Mouse (Mus musculus) stomach, embryonic 16.5 days (tissue): ENCODE data around the gene Plpp2. TPM values are rescaled to one million over a fixed set of nuclear protein-coding genes. Genes with fewer than 3 reads are reported as not detected.

ENCODE experiments used
- ATAC-seq: fragments of 200-750 bp; cut with Nextera tagmentation; 2 replicates; pipeline ENCODE4 v1.8.0; 2017; ENCODE audit warnings: moderate number of reproducible peaks, moderate TSS enrichment; ENCODE audit not compliant: insufficient read depth, low FRiP score
- H3K27ac ChIP-seq: fragments of 300-500 bp; sonication (generic); 2 replicates; pipeline ENCODE4 v1.5.1; 2014; ENCODE audit warnings: low read length
- H3K27me3 ChIP-seq: fragments of 300-500 bp; sonication (generic); 2 replicates; pipeline ENCODE4 v1.6.1; 2014; ENCODE audit warnings: low read length, control low read depth, mixed read lengths; ENCODE audit not compliant: control insufficient read depth, insufficient read depth
- H3K36me3 ChIP-seq: fragments of 300-500 bp; sonication (generic); 2 replicates; pipeline ENCODE4 v1.6.1; 2014; ENCODE audit warnings: low read length; ENCODE audit not compliant: control insufficient read depth, insufficient read depth
- H3K4me1 ChIP-seq: fragments of 300-500 bp; sonication (generic); 2 replicates; pipeline ENCODE4 v1.6.1; 2014; ENCODE audit warnings: low read length, control low read depth, mixed read lengths; ENCODE audit not compliant: control insufficient read depth, insufficient read depth
- H3K4me2 ChIP-seq: fragments of 300-500 bp; sonication (generic); 2 replicates; pipeline ENCODE4 v1.6.1; 2014; ENCODE audit warnings: low read depth, low read length, mixed read lengths
- H3K4me3 ChIP-seq: fragments of 300-500 bp; sonication (generic); replicated peaks from 2 replicates; pipeline ENCODE4 v1.5.1; 2014; ENCODE audit warnings: mild to moderate bottlenecking, low read length
- H3K9ac ChIP-seq: fragments of 300-500 bp; sonication (generic); 2 replicates; pipeline ENCODE4 v1.6.1; 2014; ENCODE audit warnings: low read length
- H3K9me3 ChIP-seq: fragments of 300-500 bp; sonication (generic); replicated peaks from 2 replicates; pipeline ENCODE4 v1.6.1; 2016; ENCODE audit warnings: low read length, control low read depth; ENCODE audit not compliant: control insufficient read depth
- WGBS: fragments of 180-500 bp; shearing (Covaris S2); extraction: QIAGEN DNeasy Blood & Tissue Kit; methylation state at CpG from one replicate; pipeline ENCODE4 v1.1.7; 2014; 5-methylcytosine and 5-hydroxymethylcytosine counted together
- microRNA-seq: library from miRNA; unstranded; fragments of <30 nt; microRNA quantifications from one replicate; pipeline ENCODE4, GENCODE M21; 2016
- polyA plus RNA-seq: library from polyadenylated mRNA; unstranded; fragments of >200 nt; fragmentation: Nextera tagmentation; extraction: Ambion mirVana; gene quantifications from 2 replicates; pipeline ENCODE4 v1.2.1, GENCODE M21; 2015

Plpp2 gene
- polyA plus RNA-seq, 1 experiment from 2014 or later, result 69.9 TPM

GRCm38 (mm10) chr10:79495886-79496285 lies 37.7 kb downstream of the Plpp2 start:
- no peak overlapping the region for H3K4me2 ChIP-seq
- no peaks in the 10 kb centered on the region for H3K27me3 ChIP-seq
- H3K4me1 ChIP-seq, result no peaks in the 10 kb centered on the region
- no peak overlapping the region for H3K27ac ChIP-seq
- no peaks in the 10 kb centered on the region for H3K36me3 ChIP-seq
- 65% methylated on average over 3 of the region's 3 CpGs for WGBS
- ATAC-seq, result no peak
- H3K9ac ChIP-seq, result no peak overlapping the region
- H3K4me3 ChIP-seq, result no peak overlapping the region
- no peaks in the 10 kb centered on the region for H3K9me3 ChIP-seq

Small RNAs within 50 kb of the gene (microRNA-seq; reads per million reads assigned to microRNA genes)
- not detected for gene Mir6909

Other genes starting within 250 kb of the Plpp2 start
- not detected in 2 replicates for gene Vmn2r82, start 177.3 kb downstream of the Plpp2 start, polyA plus RNA-seq
- gene Vmn2r83, start 65.1 kb downstream of the Plpp2 start, polyA plus RNA-seq, result not detected in 2 replicates
- gene Mier2, start 21.4 kb upstream of the Plpp2 start, polyA plus RNA-seq, result 40.7 and 46.8 TPM in 2 replicates
- gene Theg, start 53.5 kb upstream of the Plpp2 start, polyA plus RNA-seq, result not detected in 2 replicates
- gene C2cd4c, start 80.2 kb upstream of the Plpp2 start, polyA plus RNA-seq, result 0.03 TPM in 1 of 2 replicates, not detected in the other
- gene Shc2, start 104.1 kb upstream of the Plpp2 start, polyA plus RNA-seq, result 3.0 and 3.2 TPM in 2 replicates
- gene Odf3l2, start 111.9 kb upstream of the Plpp2 start, polyA plus RNA-seq, result not detected in 2 replicates
- 33.7 and 41.9 TPM in 2 replicates for gene Madcam1, start 130.8 kb upstream of the Plpp2 start, polyA plus RNA-seq
- 47.4 and 53.2 TPM in 2 replicates for gene Tpgs1, start 135.6 kb upstream of the Plpp2 start, polyA plus RNA-seq
- 84.6 and 86.3 TPM in 2 replicates for gene Cdc34, start 148.4 kb upstream of the Plpp2 start, polyA plus RNA-seq
- gene Gzmm, start 155.2 kb upstream of the Plpp2 start, polyA plus RNA-seq, result 0.31 and 0.44 TPM in 2 replicates
- gene Bsg, start 170.7 kb upstream of the Plpp2 start, polyA plus RNA-seq, result 983 and 1,041 TPM in 2 replicates
- not detected in 2 replicates for gene Hcn2, start 182.8 kb upstream of the Plpp2 start, polyA plus RNA-seq
- gene Polrmt, start 212.8 kb upstream of the Plpp2 start, polyA plus RNA-seq, result 33.3 and 40.9 TPM in 2 replicates
- 0.37 and 0.50 TPM in 2 replicates for gene Fgf22, start 221.3 kb upstream of the Plpp2 start, polyA plus RNA-seq
- 29.9 and 34.8 TPM in 2 replicates for gene Rnf126, start 233.2 kb upstream of the Plpp2 start, polyA plus RNA-seq
- 18.1 and 23.1 TPM in 2 replicates for gene Fstl3, start 243.5 kb upstream of the Plpp2 start, polyA plus RNA-seq